Mouse (Mus musculus): ENCODE data around the gene Ccdc6.
"Not testable (repeated sequence)": the region's sequence is repeated elsewhere in the genome, so short reads cannot be mapped to it uniquely, and the experiment has no call there.

Gene Ccdc6

GRCm38 (mm10) chr10:70220971-70221370, 124.0 kb downstream of the Ccdc6 start:
- no peak for DNase-seq (ENCODE audit: low spot score)

- not testable (repeated sequence) for DNase-seq (ENCODE audit: low spot score)
Measured at GRCm38 (mm10) chr10:70222231-70222630, 125.3 kb downstream of the Ccdc6 start.

- peak; percentile 25 for DNase-seq (ENCODE audit: low spot score)
Measured at GRCm38 (mm10) chr10:70224571-70224970, 127.7 kb downstream of the Ccdc6 start.

GRCm38 (mm10) chr10:70225760-70226159, 128.8 kb downstream of the Ccdc6 start:
- DNase-seq (ENCODE audit: low spot score): no peak

DNA sequence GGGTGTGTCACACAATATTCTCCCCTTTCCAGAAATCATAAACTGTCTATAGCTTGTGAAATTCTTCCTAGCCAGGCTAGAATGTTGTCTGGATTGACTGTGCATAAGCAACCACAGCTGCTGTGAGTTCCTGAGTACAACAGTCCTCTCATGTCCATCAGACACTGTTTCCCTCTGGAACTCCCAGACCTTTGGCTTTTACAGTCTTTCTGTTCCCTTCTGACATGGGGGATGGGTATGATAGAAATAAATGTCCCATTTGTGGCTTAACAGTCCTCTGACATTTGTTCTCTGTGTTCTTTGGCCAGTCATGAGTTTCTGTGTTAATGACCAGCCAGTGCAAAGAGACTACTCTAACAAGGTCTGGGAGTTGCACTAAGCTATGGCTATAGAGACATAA, 129.7 kb downstream of the Ccdc6 start:
- no peak for DNase-seq (ENCODE audit: low spot score)

DNA sequence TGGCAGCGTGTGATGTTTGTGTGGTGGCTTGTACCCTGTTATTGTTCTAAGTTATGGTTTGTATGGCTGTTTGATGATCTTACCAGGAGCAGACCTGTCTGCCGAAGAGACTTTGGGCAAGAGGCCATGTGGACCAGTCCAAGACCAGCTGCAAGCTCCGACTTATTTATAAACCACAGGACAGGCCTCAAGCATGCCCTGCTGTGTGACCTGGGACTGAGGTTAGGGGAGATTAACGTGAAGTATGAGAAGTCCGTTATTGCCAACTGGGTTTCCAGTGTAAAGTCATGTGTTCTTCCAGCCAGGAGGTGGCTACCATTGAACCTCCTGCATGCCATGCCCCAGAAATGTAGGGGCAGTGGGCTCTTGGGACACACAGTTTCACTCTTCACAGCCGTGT, 133.4 kb downstream of the Ccdc6 start:
- DNase-seq (ENCODE audit: low spot score): no peak

DNA sequence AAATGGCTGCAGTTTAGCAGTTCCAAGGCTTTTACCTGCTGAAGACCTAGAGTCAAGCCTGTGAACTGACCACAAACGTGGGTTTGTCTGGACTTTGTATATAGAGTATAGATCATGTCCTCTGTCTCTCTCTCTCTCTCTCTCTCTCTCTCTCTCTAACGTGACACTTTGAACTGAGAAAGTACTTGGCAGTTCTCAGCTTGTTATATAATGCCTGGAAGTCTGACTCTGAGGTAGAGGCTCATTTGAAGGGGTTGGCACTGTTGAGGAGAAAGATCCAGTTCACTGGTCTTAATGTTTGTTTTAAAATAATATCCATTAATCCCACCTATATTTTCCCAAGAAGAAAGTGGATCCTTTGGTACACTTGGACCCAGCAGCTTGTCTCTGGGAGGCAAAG, 141.0 kb downstream of the Ccdc6 start:
- no peak for DNase-seq (ENCODE audit: low spot score)

Measured in adipocyte (in vitro differentiated cells).